Mouse (Mus musculus) C2C12 (cell line): ENCODE measurements around the gene Ifi214. TPM values are rescaled to one million over a fixed set of nuclear protein-coding genes. Genes with fewer than 3 reads are reported as not detected.
"Not testable (repeated sequence)": the region's sequence is repeated elsewhere in the genome, so short reads cannot be mapped to it uniquely, and the experiment has no call there.

Experiments
- H3K27me3 ChIP-seq: one replicate; pipeline ENCODE4 v1.6.1; 2011; ENCODE audit not compliant: control insufficient read depth, insufficient read depth, insufficient read length
- H3K36me3 ChIP-seq: one replicate; pipeline ENCODE4 v1.6.1; 2011; ENCODE audit not compliant: control insufficient read depth, insufficient read depth
- H3K4me3 ChIP-seq: one replicate; pipeline ENCODE4 v1.5.1; 2011; ENCODE audit warnings: mild to moderate bottlenecking, control low read depth; ENCODE audit not compliant: poor library complexity, insufficient read depth, severe bottlenecking
- H3K79me2 ChIP-seq: one replicate; pipeline ENCODE4 v1.6.1; 2011; ENCODE audit not compliant: control insufficient read depth, insufficient read depth
- H3K79me3 ChIP-seq: one replicate; pipeline ENCODE4 v1.6.1; 2011; ENCODE audit warnings: low read depth, control low read depth
- H3ac ChIP-seq: one replicate; pipeline ENCODE3; 2011; ENCODE audit warnings: low read depth; ENCODE audit not compliant: control insufficient read depth, insufficient read length
- microRNA-seq: library from miRNA; unstranded; fragments of <30 nt; microRNA quantifications from one replicate; pipeline ENCODE4, GENCODE M21; 2019; ENCODE audit warnings: borderline microRNAs expressed
- polyA plus RNA-seq: library from polyadenylated mRNA; unstranded; fragments of >200 nt; fragmentation: generic; extraction: Trizol; gene quantifications from one replicate; pipeline ENCODE4 v1.2.1, GENCODE M21; 2012; ENCODE audit warnings: missing spikeins

Gene Ifi214
- polyA plus RNA-seq, 1 experiment = not detected

GRCm38 (mm10) chr1:173480399-173481181, 55.2 kb downstream of the Ifi214 start:
- H3K79me2 ChIP-seq, H3ac ChIP-seq, H3K36me3 ChIP-seq, H3K27me3 ChIP-seq, H3K79me3 ChIP-seq, H3K4me3 ChIP-seq: not testable (repeated sequence)

Small RNA genes within 50 kb of the gene (microRNA-seq; reads per million reads assigned to microRNA genes)
- gene Gm44481 = not detected

Other genes with a start within 250 kb of the Ifi214 start
- gene Ackr1, start 202.2 kb downstream of the Ifi214 start, polyA plus RNA-seq = not detected
- 5.9 TPM for gene Aim2, start 185.1 kb downstream of the Ifi214 start, polyA plus RNA-seq
- 0.09 TPM for gene Cadm3, start 168.3 kb downstream of the Ifi214 start, polyA plus RNA-seq
- not detected for gene Ifi206, start 44.9 kb downstream of the Ifi214 start, polyA plus RNA-seq
- not detected for gene Ifi213, start 63.3 kb upstream of the Ifi214 start, polyA plus RNA-seq
- not detected for gene Ifi209, start 95.0 kb upstream of the Ifi214 start, polyA plus RNA-seq
- not detected for gene Ifi208, start 137.7 kb upstream of the Ifi214 start, polyA plus RNA-seq
- 0.04 TPM for gene Ifi207, start 205.8 kb upstream of the Ifi214 start, polyA plus RNA-seq
- gene Ifi204, start 231.0 kb upstream of the Ifi214 start, polyA plus RNA-seq = 4.1 TPM